Mouse (Mus musculus): ENCODE results near the gene Spa17.

- TF ChIP-seq TCF12 (IDR thresholded peaks at IDR 0.05; ENCODE audit: insufficient read depth, poor library complexity, severe bottlenecking) (no peak), MAX (IDR thresholded peaks at IDR 0.05; ENCODE audit: low read depth) (no peak)
Measured at GRCm38 (mm10) chr9:37650639-37651038, 37.1 kb upstream of the Spa17 start.
